Mouse (Mus musculus): Measurements from ENCODE around the gene Wscd1. TPM values are rescaled to one million over a fixed set of nuclear protein-coding genes. Genes with fewer than 3 reads are reported as not detected.

Gene Wscd1
- 1 to 10 TPM; 5.4 to 5.5 TPM for total RNA-seq (2021)
- long read RNA-seq, experiment 1, transcript Wscd1-203 (9 exons, 2,866 nt) = major isoform, 13 of 14 reads
- long read RNA-seq, experiment 1, partial matches to known transcripts = 1 of 14 reads
- long read RNA-seq, experiment 1, other reads (novel, unspliced or antisense) = 0 of 14 reads
- long read RNA-seq, experiment 2, transcript Wscd1-203 (9 exons, 2,866 nt) = major isoform, 12 of 13 reads
- long read RNA-seq, experiment 2, partial matches to known transcripts = 0 of 13 reads
- long read RNA-seq, experiment 2, other reads (novel, unspliced or antisense) = 0 of 13 reads

GRCm38 (mm10) chr11:71749671-71750070 lies at the start of gene Wscd1:
Gene Wscd1, plus strand, starts transcription at chr11:71749920.
- no peak for DNase-seq

DNA sequence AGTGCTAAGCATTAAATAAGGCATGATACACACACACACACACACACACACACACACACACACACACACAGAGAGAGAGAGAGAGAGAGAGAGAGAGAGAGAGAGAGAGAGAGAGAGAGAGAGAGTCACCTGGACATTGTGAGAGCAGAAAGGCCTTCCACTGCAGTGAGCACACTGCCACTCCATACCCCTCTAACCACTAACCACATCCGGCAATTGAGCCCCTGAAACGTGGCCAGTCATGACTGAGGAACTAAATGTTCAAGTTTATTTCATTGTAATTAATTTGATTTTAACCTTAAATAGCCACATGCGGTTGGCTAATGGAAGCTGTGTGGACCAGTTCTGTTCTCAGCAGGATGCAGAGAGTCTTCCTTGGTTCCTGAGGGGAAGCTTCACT lies 21.7 kb upstream of the Wscd1 start:
- intact Hi-C loops (cut with DNase I; ENCODE audit: low total_unique reads) = no loop called here
- no peak for DNase-seq

More at GRCm38 (mm10) chr11:71749671-71750070, at the start of gene Wscd1:
- intact Hi-C loops (cut with DNase I; ENCODE audit: low total_unique reads) = no loop called here

DNA sequence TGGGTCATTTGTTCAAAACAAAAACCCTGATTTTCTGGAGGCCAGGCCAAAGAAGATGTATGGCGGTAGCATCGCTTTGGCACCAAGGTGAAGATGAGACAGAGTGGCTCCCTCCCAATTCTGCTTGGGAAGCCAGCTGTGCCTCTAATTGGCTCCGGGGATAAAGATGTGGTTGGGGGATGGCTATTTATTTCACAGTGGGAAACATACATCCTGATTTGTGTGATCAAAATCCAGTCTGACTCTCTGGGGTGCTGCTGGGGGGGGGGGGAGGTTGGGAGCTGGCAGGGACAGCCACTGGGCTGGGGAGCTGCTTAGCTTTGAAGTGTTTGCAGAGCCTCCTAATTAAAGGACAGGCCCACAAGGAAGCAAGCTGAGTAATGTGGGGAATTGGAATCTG lies 20.4 kb upstream of the Wscd1 start:
- intact Hi-C loops (cut with DNase I; ENCODE audit: low total_unique reads) = no loop called here
- no peak for DNase-seq

DNA sequence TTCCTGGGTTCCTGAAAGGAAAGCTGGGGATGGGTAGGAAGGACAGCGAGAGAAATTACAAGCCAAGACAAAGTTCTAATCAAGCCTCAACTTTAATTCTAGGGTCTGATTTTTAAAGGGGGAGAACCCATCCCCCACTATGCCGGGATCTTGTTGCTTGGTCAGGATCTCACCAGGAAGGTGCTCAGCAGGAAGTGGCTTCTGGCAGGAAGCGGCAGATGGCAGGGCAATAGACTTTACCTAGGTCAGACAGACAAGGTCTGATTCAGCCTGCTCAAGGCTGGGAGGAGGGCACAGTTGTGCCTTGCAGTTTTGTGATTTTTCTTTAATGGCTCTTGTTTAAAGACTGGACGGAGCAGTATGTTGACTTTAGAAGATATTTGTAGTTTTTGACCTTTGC lies 15.9 kb upstream of the Wscd1 start:
- intact Hi-C loops (cut with DNase I; ENCODE audit: low total_unique reads) = no loop called here
- DNase-seq = no peak

DNA sequence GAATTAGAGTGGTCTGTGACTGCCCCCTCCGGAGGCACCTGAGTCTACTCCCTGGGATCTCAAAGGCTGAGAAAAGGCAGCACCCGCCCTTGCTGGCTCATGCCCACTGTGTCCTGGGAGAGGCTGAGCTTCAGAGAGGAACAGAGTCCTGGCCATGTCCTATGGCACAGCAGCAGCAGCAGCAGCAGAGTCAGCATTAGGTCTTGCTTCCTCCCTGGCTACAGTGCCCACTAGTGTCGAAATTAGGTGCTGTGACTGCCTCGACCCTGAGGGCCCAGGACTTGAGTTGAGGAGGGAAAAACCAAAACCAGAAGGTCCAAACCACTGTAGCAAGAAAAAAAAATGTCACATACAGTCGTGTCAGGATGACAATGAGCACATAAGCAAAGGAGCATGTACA lies 12.6 kb upstream of the Wscd1 start:
- no peak for DNase-seq
- intact Hi-C loops (cut with DNase I; ENCODE audit: low total_unique reads) = no loop called here

DNA sequence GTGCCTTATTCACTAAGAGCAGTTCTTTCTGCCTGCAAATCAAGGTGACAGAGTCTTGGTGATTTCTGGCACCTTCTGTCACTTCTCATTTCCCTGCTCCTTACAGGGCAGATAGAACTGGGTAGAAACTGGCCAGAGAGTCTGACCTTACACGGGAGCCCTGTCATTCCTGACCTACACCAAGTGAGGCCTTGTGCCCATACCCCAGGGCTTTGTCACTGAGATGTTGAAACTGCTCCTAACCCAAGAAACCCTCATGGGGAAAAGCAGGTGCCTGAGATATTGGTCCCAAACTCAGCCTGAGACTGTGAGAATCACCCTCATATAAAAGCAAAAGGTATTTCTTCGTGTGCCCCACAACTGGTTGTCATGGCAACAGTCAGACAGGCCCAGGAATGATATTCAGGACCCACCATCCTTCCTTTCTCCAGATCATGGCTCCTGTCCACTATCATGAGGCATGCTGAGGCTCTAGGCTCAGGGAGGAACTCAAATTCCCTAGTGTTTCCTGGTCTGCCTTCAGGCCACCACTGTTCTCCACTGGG lies 11.1 kb upstream of the Wscd1 start:
- no peak for DNase-seq
- intact Hi-C loops (cut with DNase I; ENCODE audit: low total_unique reads) = no loop called here

- intact Hi-C loops (cut with DNase I; ENCODE audit: low total_unique reads) = no loop called here
Measured at GRCm38 (mm10) chr11:71745875-71746274, 3.8 kb upstream of the Wscd1 start.

GRCm38 (mm10) chr11:71747719-71748118 lies 2.0 kb upstream of the Wscd1 start:
- no peak for DNase-seq
- intact Hi-C loops (cut with DNase I; ENCODE audit: low total_unique reads) = no loop called here

More at GRCm38 (mm10) chr11:71745875-71746274, 3.8 kb upstream of the Wscd1 start:
- DNase-seq = no peak

GRCm38 (mm10) chr11:71750534-71751173 lies 934 bp downstream of the Wscd1 start:
- DNase-seq = peak; percentile 32
- intact Hi-C loops (cut with DNase I; ENCODE audit: low total_unique reads) = no loop called here

- DNase-seq = peak; percentile 29
- intact Hi-C loops (cut with DNase I; ENCODE audit: low total_unique reads) = no loop called here
Measured at GRCm38 (mm10) chr11:71751174-71751611, 1.5 kb downstream of the Wscd1 start.

- intact Hi-C loops (cut with DNase I; ENCODE audit: low total_unique reads) = no loop called here
- DNase-seq = no peak
Measured at GRCm38 (mm10) chr11:71751689-71752088, 2.0 kb downstream of the Wscd1 start.

DNA sequence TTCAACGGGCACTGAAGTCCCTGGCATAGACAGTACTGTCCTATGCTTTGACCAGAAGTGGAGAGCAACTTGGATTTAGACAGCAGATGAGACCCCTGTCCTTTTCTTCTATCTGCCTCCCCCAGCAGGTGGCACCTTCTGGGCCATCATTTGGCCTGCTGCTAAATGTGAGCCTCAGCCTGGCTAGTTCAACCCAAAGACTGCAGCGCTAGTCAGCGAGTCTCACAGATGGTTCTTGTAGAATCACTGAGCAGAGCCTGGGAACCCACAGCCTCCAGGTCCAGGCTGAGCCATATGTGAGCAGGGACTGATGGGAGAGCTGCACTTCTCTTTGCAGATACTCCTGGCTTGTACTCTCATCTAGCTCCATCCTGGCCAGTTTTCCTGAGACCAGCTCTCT lies 2.9 kb downstream of the Wscd1 start:
- DNase-seq = no peak
- intact Hi-C loops (cut with DNase I; ENCODE audit: low total_unique reads) = no loop called here

DNA sequence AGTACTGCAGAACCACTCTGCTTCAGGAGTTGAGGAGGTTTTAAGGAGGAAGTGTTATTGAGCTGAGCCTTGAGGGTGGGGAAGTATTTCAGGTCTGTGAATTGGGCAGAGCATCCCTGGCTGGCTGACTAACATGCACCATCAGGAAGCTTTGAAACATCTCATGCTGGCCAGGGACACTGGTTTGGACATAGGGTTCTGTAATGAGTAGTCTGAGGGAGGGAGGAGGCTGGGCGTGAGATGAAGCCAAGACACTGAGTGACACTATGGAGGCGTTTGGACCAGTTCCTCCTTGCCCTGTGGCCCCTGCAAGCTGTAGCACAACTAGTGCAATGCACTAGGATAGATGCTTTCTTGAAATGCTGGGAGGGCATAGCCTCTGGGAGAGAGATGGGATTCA lies 5.4 kb downstream of the Wscd1 start:
- no peak for DNase-seq
- intact Hi-C loops (cut with DNase I; ENCODE audit: low total_unique reads) = no loop called here

- intact Hi-C loops (cut with DNase I; ENCODE audit: low total_unique reads) = no loop called here
- no peak for DNase-seq
Measured at GRCm38 (mm10) chr11:71756325-71756724, 6.6 kb downstream of the Wscd1 start.

- DNase-seq = peak; percentile 26
- intact Hi-C loops (cut with DNase I; ENCODE audit: low total_unique reads) = no loop called here
Measured at GRCm38 (mm10) chr11:71758211-71759110, 8.7 kb downstream of the Wscd1 start.

- intact Hi-C loops (cut with DNase I; ENCODE audit: low total_unique reads) = no loop called here
- no peak for DNase-seq
Measured at GRCm38 (mm10) chr11:71760991-71761390, 11.3 kb downstream of the Wscd1 start.

GRCm38 (mm10) chr11:71763154-71763553 lies 13.4 kb downstream of the Wscd1 start:
- intact Hi-C loops (cut with DNase I; ENCODE audit: low total_unique reads) = no loop called here
- peak; percentile 64 for DNase-seq

- DNase-seq = no peak
- intact Hi-C loops (cut with DNase I; ENCODE audit: low total_unique reads) = no loop called here
Measured at GRCm38 (mm10) chr11:71763651-71764275, 14.0 kb downstream of the Wscd1 start.

DNA sequence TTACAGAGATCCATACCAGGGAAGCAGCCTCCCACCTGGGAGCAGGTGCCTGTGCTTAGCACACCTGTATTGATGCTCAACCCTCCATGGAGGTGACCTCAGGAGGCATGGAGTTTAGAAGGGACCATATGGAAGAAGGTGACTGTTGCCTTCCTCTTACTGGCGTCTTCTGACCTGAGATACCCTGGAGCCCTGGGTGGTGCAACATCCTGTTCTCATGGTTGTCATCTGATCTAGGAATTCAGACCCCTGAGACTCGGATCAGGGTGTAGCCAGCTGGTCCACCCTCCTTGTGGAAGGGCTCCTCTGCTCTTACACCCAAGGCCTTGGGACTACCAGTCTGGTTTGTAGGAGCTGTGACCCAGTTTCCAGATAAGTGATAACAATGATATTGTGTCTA lies 15.0 kb downstream of the Wscd1 start:
- intact Hi-C loops (cut with DNase I; ENCODE audit: low total_unique reads) = no loop called here
- DNase-seq = no peak

GRCm38 (mm10) chr11:71765335-71765734 lies 15.6 kb downstream of the Wscd1 start:
- DNase-seq = no peak
- intact Hi-C loops (cut with DNase I; ENCODE audit: low total_unique reads) = no loop called here
